Mouse (Mus musculus): ENCODE measurements around the gene 0610010F05Rik. TPM values are rescaled to one million over a fixed set of nuclear protein-coding genes. Genes with fewer than 3 reads are reported as not detected.

Gene 0610010F05Rik
- polyA plus RNA-seq, 1 experiment, result 5.2 TPM

DNA sequence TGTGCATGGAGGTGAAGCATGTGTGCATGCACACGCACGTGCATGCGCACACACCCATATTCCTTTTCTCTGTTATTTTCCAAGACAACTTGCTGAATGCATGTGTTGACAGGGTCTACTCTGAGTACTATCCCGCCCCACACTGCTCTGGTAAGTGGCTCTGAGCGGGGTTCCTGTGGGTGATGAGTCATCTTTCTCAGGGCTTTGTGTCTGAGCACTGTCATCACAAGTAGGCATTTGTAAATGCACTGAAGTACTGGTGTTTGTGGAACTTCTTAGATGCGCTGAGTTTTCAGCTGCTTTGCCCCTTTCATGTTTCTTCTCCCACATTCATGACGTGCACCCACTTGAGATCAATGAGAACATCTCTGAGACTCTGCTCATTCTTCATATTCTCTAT, 63.3 kb downstream of the 0610010F05Rik start:
- DNase-seq (ENCODE audit: low read depth), result no peak

GRCm38 (mm10) chr11:23565761-23566160, 67.7 kb downstream of the 0610010F05Rik start:
- peak; percentile 4 for DNase-seq (ENCODE audit: low read depth)

DNA sequence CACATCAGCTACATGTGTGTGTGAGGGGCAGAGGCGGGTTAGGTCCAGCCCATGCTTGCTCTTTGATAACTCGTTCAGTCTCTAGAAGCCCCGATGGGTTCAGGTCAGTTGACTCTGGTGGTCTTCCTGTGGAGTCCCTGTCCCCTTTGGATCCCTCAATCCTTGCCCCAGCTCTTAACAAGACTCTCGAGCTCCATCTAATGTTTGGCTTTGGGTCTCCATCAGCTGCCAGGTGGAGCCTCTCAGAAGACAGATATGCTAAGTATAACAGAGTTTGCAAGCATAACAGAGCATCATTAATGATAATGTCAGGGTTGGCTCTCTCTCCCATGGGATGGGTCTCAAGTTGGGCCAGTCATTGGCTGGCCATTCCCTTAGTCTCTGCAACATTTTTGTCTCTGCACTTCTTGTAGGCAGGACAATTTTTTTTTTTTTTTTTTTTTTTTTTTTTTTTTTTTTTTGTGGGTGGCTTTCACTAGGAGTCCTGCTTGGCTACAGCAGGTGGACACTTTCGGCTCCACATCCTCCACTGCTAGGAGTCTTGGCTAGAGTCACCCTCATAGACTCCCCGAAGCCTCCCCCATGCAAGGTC, 76.3 kb downstream of the 0610010F05Rik start:
- no peak for DNase-seq (ENCODE audit: low read depth)

- no peak for DNase-seq (ENCODE audit: low read depth)
Observed at GRCm38 (mm10) chr11:23537446-23537845, 96.0 kb downstream of the 0610010F05Rik start.

DNA sequence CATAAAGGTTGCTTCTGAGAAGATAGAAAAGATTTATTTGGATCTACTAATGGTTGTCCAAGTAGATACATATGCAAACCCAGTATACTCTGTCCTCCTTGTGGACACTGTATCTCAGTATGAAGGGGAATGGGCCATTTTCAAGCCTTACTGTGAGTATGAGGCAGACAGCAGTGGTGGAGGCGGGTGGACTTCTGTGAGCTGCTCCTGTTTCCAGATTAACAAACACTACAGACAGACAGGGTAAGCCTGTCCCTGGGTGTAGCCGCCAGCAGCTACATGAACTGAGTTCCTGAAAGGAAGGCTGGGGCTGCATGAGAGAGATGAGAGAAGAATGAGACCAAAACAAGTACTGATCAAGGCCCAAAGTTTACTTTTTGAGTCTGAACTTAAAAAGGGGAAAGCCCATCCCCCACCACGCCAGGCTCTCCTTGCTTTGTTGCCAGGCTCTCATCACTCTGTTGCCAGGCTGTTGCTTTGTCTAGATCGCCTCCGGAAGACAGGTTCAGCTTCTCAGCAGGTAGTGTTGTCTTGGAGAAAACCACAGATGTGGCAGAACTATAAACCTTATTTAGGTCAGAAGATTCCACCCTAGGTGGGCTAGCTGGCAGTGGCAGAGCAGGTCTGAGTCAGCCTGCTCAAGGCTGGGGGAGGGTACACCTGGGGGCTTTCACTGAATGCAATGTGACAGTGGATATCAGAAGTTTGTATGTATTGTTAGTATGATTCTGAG, 112.8 kb downstream of the 0610010F05Rik start, which contains the start of gene 1700093K21Rik:
1700093K21Rik (minus strand) TSS at position 683 of the 733 bp plus-strand sequence.
- no peak for DNase-seq (ENCODE audit: low read depth)

DNA sequence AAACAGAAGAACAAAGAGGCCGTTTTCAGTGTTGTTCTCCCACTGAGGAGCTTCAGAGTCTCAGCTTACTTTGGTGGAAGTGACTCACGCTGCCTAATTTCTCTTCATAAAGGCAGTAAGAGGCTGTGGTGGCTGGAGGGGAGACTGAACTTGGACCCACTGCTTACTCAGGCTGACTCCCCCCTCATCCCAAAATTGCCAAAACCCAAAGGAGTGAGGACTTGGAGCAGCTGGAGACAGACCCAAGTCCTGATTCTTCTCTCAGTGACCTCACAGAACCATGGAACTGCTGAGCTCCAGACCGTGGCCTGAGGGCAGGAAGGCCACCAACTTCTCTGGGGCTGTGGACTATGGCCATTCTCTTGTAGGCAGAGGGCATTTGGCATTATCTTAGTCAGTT, 114.5 kb downstream of the 0610010F05Rik start:
- DNase-seq (ENCODE audit: low read depth), result no peak

DNA sequence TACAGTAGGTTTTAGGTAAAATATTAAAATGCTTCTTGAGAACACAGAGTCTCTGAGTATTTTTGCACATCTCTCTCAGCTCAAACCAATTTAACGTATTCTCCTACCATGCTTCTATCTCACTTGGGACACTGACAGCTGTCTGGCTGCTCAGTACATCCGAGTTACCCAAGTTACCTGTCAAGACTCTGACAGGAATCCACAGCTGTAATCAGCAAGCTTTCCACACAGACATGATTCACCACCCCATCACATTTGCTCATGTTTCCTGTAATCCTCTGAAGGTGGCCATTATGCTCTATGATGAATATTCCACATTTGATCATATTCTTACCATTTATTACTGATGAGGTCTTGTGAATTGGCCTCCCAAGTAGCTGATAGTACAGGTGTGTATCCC, 118.1 kb downstream of the 0610010F05Rik start:
- DNase-seq (ENCODE audit: low read depth), result no peak

Other genes with a start within 250 kb of the 0610010F05Rik start
- 8.8 and 9.2 TPM in 2 replicates for gene Ahsa2, start 135.6 kb downstream of the 0610010F05Rik start, polyA plus RNA-seq (2012; rRNA removed)
- 0.15 and 0.33 TPM in 2 replicates for gene 1700093K21Rik, start 112.5 kb downstream of the 0610010F05Rik start, polyA plus RNA-seq (2012; rRNA removed)
- gene Pus10, start 32.0 kb upstream of the 0610010F05Rik start, polyA plus RNA-seq (2012; rRNA removed), result 4.1 and 4.5 TPM in 2 replicates
- 11.8 and 15.6 TPM in 2 replicates for gene Pex13, start 32.3 kb upstream of the 0610010F05Rik start, polyA plus RNA-seq (2012; rRNA removed)
- 1.2 and 1.4 TPM in 2 replicates for gene Rel, start 137.3 kb upstream of the 0610010F05Rik start, polyA plus RNA-seq (2012; rRNA removed)

All from gonadal fat pad, adult 2 months (tissue).